Mouse (Mus musculus): Measurements from ENCODE around the gene Ifitm3. TPM values are rescaled to one million over a fixed set of nuclear protein-coding genes. Genes with fewer than 3 reads are reported as not detected.

Gene Ifitm3
- polyA plus RNA-seq, 1 experiment from 2014 or later, result 334 TPM

- Histone ChIP-seq H3K36me3 (ENCODE audit: control insufficient read depth, insufficient read depth) (no peaks in the 10 kb centered on the region), H3K4me1 (replicated peaks; ENCODE audit: control insufficient read depth, insufficient read depth, low read length) (0 out of 2 replicates have a peak, but pooled peaks cover 5% of the 10 kb centered on the region), H3K4me2 (replicated peaks; ENCODE audit: low read depth) (no peak overlapping the region), H3K27me3 (replicated peaks; ENCODE audit: control insufficient read depth, insufficient read depth, low read length) (no peaks in the 10 kb centered on the region), H3K9ac (ENCODE audit: low read depth, low read length) (no peak overlapping the region), H3K9me3 (ENCODE audit: control insufficient read depth) (no peaks in the 10 kb centered on the region), H3K27ac (ENCODE audit: low read depth, low read length) (no peak overlapping the region), H3K4me3 (ENCODE audit: low read depth, low read length) (no peak overlapping the region)
- no peak for ATAC-seq
- WGBS, result 76% methylated on average over 5 of the region's 5 CpGs
- TF ChIP-seq CTCF (IDR thresholded peaks at IDR 0.05; ENCODE audit: low read depth), result no peak
Measured at GRCm38 (mm10) chr7:141006914-141007313, 3.7 kb downstream of the Ifitm3 start.

GRCm38 (mm10) chr7:141006446-141006845, 4.1 kb downstream of the Ifitm3 start:
- no peak for ATAC-seq
- Histone ChIP-seq H3K27me3 (replicated peaks; ENCODE audit: control insufficient read depth, insufficient read depth, low read length) (no peaks in the 10 kb centered on the region), H3K4me3 (ENCODE audit: low read depth, low read length) (no peak overlapping the region), H3K4me2 (replicated peaks; ENCODE audit: low read depth) (no peak overlapping the region), H3K9ac (ENCODE audit: low read depth, low read length) (no peak overlapping the region), H3K27ac (ENCODE audit: low read depth, low read length) (no peak overlapping the region), H3K4me1 (replicated peaks; ENCODE audit: control insufficient read depth, insufficient read depth, low read length) (0 out of 2 replicates have a peak, but pooled peaks cover 5% of the 10 kb centered on the region), H3K9me3 (ENCODE audit: control insufficient read depth) (no peaks in the 10 kb centered on the region), H3K36me3 (ENCODE audit: control insufficient read depth, insufficient read depth) (no peaks in the 10 kb centered on the region)
- TF ChIP-seq CTCF (IDR thresholded peaks at IDR 0.05; ENCODE audit: low read depth), result no peak
- WGBS, result 64% methylated on average over 6 of the region's 6 CpGs

DNA sequence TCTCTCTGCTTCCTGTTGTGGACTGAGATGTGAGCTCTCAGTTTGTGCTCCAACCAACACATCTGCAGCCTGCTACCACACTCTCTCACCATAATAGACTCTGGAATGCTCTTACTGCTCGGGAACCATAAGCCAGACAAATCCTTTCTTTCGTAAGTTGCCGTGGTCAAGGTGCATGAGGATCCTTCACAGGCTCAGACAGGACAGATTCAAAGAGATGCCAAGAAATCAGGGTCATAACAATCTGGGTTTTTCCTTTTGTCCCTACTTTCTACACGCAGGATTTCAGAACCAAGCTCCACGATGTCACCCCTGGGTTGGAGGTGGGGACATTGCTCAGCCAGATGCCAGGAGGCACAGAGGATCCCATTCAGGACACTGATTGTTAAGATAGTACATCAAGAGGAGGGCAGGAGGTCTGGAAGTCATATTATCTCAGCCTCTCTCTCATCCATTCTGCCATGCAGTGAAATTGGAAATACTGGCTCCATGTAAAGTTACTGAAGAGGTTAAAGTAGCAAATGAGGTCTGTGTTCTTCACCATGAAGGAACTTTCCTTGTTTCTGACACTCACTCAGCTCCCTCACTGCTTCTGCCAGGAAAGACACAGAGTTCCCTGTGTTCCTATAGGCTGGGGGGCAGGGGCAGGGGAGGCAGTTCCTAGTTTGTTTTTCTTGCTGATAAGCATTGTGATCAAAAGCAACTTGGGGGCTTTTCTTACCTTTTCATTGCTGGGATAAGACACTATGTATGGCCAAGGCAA, 7.1 kb downstream of the Ifitm3 start:
- no peak for TF ChIP-seq CTCF (IDR thresholded peaks at IDR 0.05; ENCODE audit: low read depth)

GRCm38 (mm10) chr7:141000881-141001708, 9.5 kb downstream of the Ifitm3 start:
- H3K27ac ChIP-seq (ENCODE audit: low read depth, low read length), result no peak overlapping the region
- H3K4me3 ChIP-seq (ENCODE audit: low read depth, low read length), result no peak overlapping the region
- no peak overlapping the region for H3K9ac ChIP-seq (ENCODE audit: low read depth, low read length)
- TF ChIP-seq CTCF (IDR thresholded peaks at IDR 0.05; ENCODE audit: low read depth), result no peak
- 80% methylated on average over 15 of the region's 15 CpGs for WGBS
- H3K9me3 ChIP-seq (ENCODE audit: control insufficient read depth), result no peaks in the 10 kb centered on the region
- no peaks in the 10 kb centered on the region for H3K4me1 ChIP-seq (replicated peaks; ENCODE audit: control insufficient read depth, insufficient read depth, low read length)
- H3K27me3 ChIP-seq (replicated peaks; ENCODE audit: control insufficient read depth, insufficient read depth, low read length), result no peaks in the 10 kb centered on the region
- no peaks in the 10 kb centered on the region for H3K36me3 ChIP-seq (ENCODE audit: control insufficient read depth, insufficient read depth)
- ATAC-seq, result no peak
- H3K4me2 ChIP-seq (replicated peaks; ENCODE audit: low read depth), result no peak overlapping the region

More for the DNA sequence above, 7.1 kb downstream of the Ifitm3 start:
- Histone ChIP-seq H3K27ac (ENCODE audit: low read depth, low read length) (no peak overlapping the region), H3K9me3 (ENCODE audit: control insufficient read depth) (no peaks in the 10 kb centered on the region), H3K4me1 (replicated peaks; ENCODE audit: control insufficient read depth, insufficient read depth, low read length) (0 out of 2 replicates have a peak, but pooled peaks cover under 1% of the 10 kb centered on the region), H3K27me3 (replicated peaks; ENCODE audit: control insufficient read depth, insufficient read depth, low read length) (no peaks in the 10 kb centered on the region), H3K9ac (ENCODE audit: low read depth, low read length) (no peak overlapping the region), H3K4me2 (replicated peaks; ENCODE audit: low read depth) (no peak overlapping the region), H3K36me3 (ENCODE audit: control insufficient read depth, insufficient read depth) (no peaks in the 10 kb centered on the region), H3K4me3 (ENCODE audit: low read depth, low read length) (no peak overlapping the region)
- no peak for ATAC-seq
- WGBS, result 77% methylated on average over 5 of the region's 5 CpGs

- no peak overlapping the region for H3K4me2 ChIP-seq (replicated peaks; ENCODE audit: low read depth)
- H3K9ac ChIP-seq (ENCODE audit: low read depth, low read length), result no peak overlapping the region
- WGBS, result 79% methylated on average over 11 of the region's 11 CpGs
- H3K4me1 ChIP-seq (replicated peaks; ENCODE audit: control insufficient read depth, insufficient read depth, low read length), result no peaks in the 10 kb centered on the region
- no peak for TF ChIP-seq CTCF (IDR thresholded peaks at IDR 0.05; ENCODE audit: low read depth)
- no peaks in the 10 kb centered on the region for H3K27me3 ChIP-seq (replicated peaks; ENCODE audit: control insufficient read depth, insufficient read depth, low read length)
- no peak for ATAC-seq
- no peaks in the 10 kb centered on the region for H3K9me3 ChIP-seq (ENCODE audit: control insufficient read depth)
- H3K27ac ChIP-seq (ENCODE audit: low read depth, low read length), result no peak overlapping the region; the same call in 1 of the 2 replicates
- H3K36me3 ChIP-seq (ENCODE audit: control insufficient read depth, insufficient read depth), result no peaks in the 10 kb centered on the region
- H3K4me3 ChIP-seq (ENCODE audit: low read depth, low read length), result no peak overlapping the region
Measured at GRCm38 (mm10) chr7:140998853-140999700, 11.5 kb downstream of the Ifitm3 start.
